Mouse (Mus musculus) lung, adult 2 months (tissue): ENCODE measurements around the gene Il2rg. TPM values are rescaled to one million over a fixed set of nuclear protein-coding genes. Genes with fewer than 3 reads are reported as not detected.

Source experiments
- DNase-seq: peaks from one replicate; pipeline ENCODE4 v3.0.0; 2022
- H3K4me1 ChIP-seq: fragments of 200-500 bp; 2 replicates; pipeline ENCODE4 v1.6.1; 2011; ENCODE audit warnings: low read length; ENCODE audit not compliant: control insufficient read depth, insufficient read depth
- H3K4me3 ChIP-seq: fragments of 200-500 bp; replicated peaks from 2 replicates; pipeline ENCODE3; 2011; ENCODE audit warnings: low read depth, mild to moderate bottlenecking, control low read depth, low read length; ENCODE audit errors: extremely low read depth
- CTCF ChIP-seq: fragments of 200-500 bp; IDR thresholded peaks from 2 replicates; pipeline ENCODE4 v1.5.1; 2011; ENCODE audit warnings: mild to moderate bottlenecking, low read length, control low read depth; ENCODE audit not compliant: insufficient read depth
- POLR2A ChIP-seq: fragments of 200-500 bp; IDR thresholded peaks from 2 replicates; pipeline ENCODE4 v1.6.1; 2011; ENCODE audit warnings: low read depth, mild to moderate bottlenecking, control low read depth, low read length, borderline replicate concordance; ENCODE audit errors: extremely low read depth
- WGBS: fragments of 180-500 bp; shearing (Covaris S2); methylation state at CpG from one replicate; pipeline ENCODE4 v1.1.7; 2018; 5-methylcytosine and 5-hydroxymethylcytosine counted together
- polyA plus RNA-seq: library from polyadenylated mRNA; depleted of rRNA; stranded (reverse); fragments of >200 nt; gene quantifications from 2 replicates; pipeline ENCODE4 v1.2.3, GENCODE M21; 2012

Il2rg gene
- polyA plus RNA-seq, 1 experiment = 60.3 TPM

- Histone ChIP-seq H3K4me1 (no peaks in the 10 kb centered on the region), H3K4me3 (no peak overlapping the region)
- WGBS = 83% methylated on average over 10 of the region's 10 CpGs
- TF ChIP-seq POLR2A (no peak), CTCF (no peak)
- DNase-seq = no peak
Observed at GRCm38 (mm10) chrX:101290111-101290510, 22.1 kb upstream of the Il2rg start.

- Histone ChIP-seq H3K4me1 (no peaks in the 10 kb centered on the region), H3K4me3 (no peak overlapping the region)
- TF ChIP-seq CTCF (no peak), POLR2A (no peak)
- no peak for DNase-seq
- WGBS = 89% methylated on average over 7 of the region's 7 CpGs
Observed at GRCm38 (mm10) chrX:101289037-101289436, 21.0 kb upstream of the Il2rg start.

GRCm38 (mm10) chrX:101288432-101288831, 20.4 kb upstream of the Il2rg start:
- TF ChIP-seq CTCF = no peak
- TF ChIP-seq POLR2A = no peak
- DNase-seq = no peak
- Histone ChIP-seq H3K4me1 (no peaks in the 10 kb centered on the region), H3K4me3 (no peak overlapping the region)
- 86% methylated on average over 6 of the region's 6 CpGs for WGBS

- WGBS = 80% methylated on average over 3 of the region's 3 CpGs
- Histone ChIP-seq H3K4me3 (no peak overlapping the region), H3K4me1 (no peaks in the 10 kb centered on the region)
- TF ChIP-seq POLR2A (no peak), CTCF (no peak)
- no peak for DNase-seq
Observed at GRCm38 (mm10) chrX:101287543-101287942, 19.5 kb upstream of the Il2rg start.

- WGBS = 84% methylated on average over 14 of the region's 14 CpGs
- no peak for DNase-seq
- TF ChIP-seq CTCF = no peak
- TF ChIP-seq POLR2A = no peak
- Histone ChIP-seq H3K4me1 (no peaks in the 10 kb centered on the region), H3K4me3 (no peak overlapping the region)
Observed at GRCm38 (mm10) chrX:101285953-101286670, 18.1 kb upstream of the Il2rg start.

- H3K4me1 ChIP-seq = no peaks in the 10 kb centered on the region
- peak; percentile 34 for DNase-seq
- TF ChIP-seq CTCF (peak; percentile 73), POLR2A (no peak)
- no peak overlapping the region for H3K4me3 ChIP-seq
- WGBS = 29% methylated on average over 6 of the region's 6 CpGs
Observed at GRCm38 (mm10) chrX:101285534-101285933, 17.5 kb upstream of the Il2rg start.

GRCm38 (mm10) chrX:101282813-101283212, 14.8 kb upstream of the Il2rg start:
- DNase-seq = no peak
- TF ChIP-seq CTCF = no peak
- no peak for TF ChIP-seq POLR2A
- no peak overlapping the region for H3K4me3 ChIP-seq
- WGBS = 79% methylated on average over 6 of the region's 6 CpGs
- H3K4me1 ChIP-seq = no peaks in the 10 kb centered on the region

- WGBS = 23% methylated on average over 53 of the region's 54 CpGs
- TF ChIP-seq CTCF (no peak), POLR2A (0 out of 2 replicates have a peak, but pooled peaks have one; percentile 9)
- DNase-seq = peak; percentile 79
- Histone ChIP-seq H3K4me3 (peak within 1 kb of the TSS; percentile 67), H3K4me1 (no peaks in the 10 kb centered on the region)
Observed at GRCm38 (mm10) chrX:101273875-101274738, 6.1 kb upstream of the Il2rg start, which contains the start of gene Med12. Gene Med12, plus strand, starts transcription at chrX:101274030.

- 31% methylated on average over 6 of the region's 6 CpGs for WGBS
- peak overlapping the region; percentile 37 for H3K4me3 ChIP-seq
- no peak for DNase-seq
- no peaks in the 10 kb centered on the region for H3K4me1 ChIP-seq
- TF ChIP-seq POLR2A (no peak), CTCF (no peak)
Observed at GRCm38 (mm10) chrX:101273410-101273809, 5.4 kb upstream of the Il2rg start.

GRCm38 (mm10) chrX:101268755-101269124, 685 bp upstream of the Il2rg start, which contains the start of gene Gm20489:
Gene Gm20489, minus strand, starts transcription at chrX:101269023.
- 72% methylated on average over 3 of the region's 3 CpGs for WGBS
- H3K4me1 ChIP-seq = no peaks in the 10 kb centered on the region; the same call in 1 of the 2 replicates
- peak within 1 kb of the TSS; percentile 66 for H3K4me3 ChIP-seq
- no peak for DNase-seq
- no peak for TF ChIP-seq CTCF
- no peak for TF ChIP-seq POLR2A

- WGBS = 86% methylated on average over 6 of the region's 6 CpGs
Observed at GRCm38 (mm10) chrX:101266631-101267030, 1.4 kb downstream of the Il2rg start.

More at GRCm38 (mm10) chrX:101266631-101267030, 1.4 kb downstream of the Il2rg start:
- no peak for DNase-seq
- peak overlapping the region; percentile 36 for H3K4me3 ChIP-seq
- TF ChIP-seq POLR2A = no peak
- no peaks in the 10 kb centered on the region; the same call in 1 of the 2 replicates for H3K4me1 ChIP-seq
